Mouse (Mus musculus) kidney, adult 2 months (tissue): ENCODE data around the gene Sec22c. TPM values are rescaled to one million over a fixed set of nuclear protein-coding genes. Genes with fewer than 3 reads are reported as not detected.
A peak's percentile ranks its signal among the peaks of the same experiment; 100 is the strongest.

ENCODE experiments used
- DNase-seq: peaks from one replicate; pipeline ENCODE4 v3.0.0; 2021
- H3K27ac ChIP-seq: fragments of 200-500 bp; 2 replicates; pipeline ENCODE4 v1.5.1; 2012; ENCODE audit warnings: low read depth, low read length, control low read depth, inconsistent platforms; ENCODE audit not compliant: insufficient read depth
- H3K27me3 ChIP-seq: fragments of 200-500 bp; replicated peaks from 2 replicates; pipeline ENCODE4 v1.6.1; 2012; ENCODE audit warnings: mild to moderate bottlenecking, moderate library complexity, low read length, inconsistent platforms; ENCODE audit not compliant: control insufficient read depth, insufficient read depth
- H3K36me3 ChIP-seq: fragments of 200-500 bp; 2 replicates; pipeline ENCODE4 v1.6.1; 2012; ENCODE audit warnings: mild to moderate bottlenecking, moderate library complexity, low read length, inconsistent platforms; ENCODE audit not compliant: control insufficient read depth, insufficient read depth
- H3K4me1 ChIP-seq: fragments of 200-500 bp; 2 replicates; pipeline ENCODE4 v1.6.1; 2011; ENCODE audit warnings: low read length; ENCODE audit not compliant: control insufficient read depth, insufficient read depth
- H3K4me3 ChIP-seq: fragments of 200-500 bp; 2 replicates; pipeline ENCODE4 v1.5.1; 2011; ENCODE audit warnings: mild to moderate bottlenecking, low read depth, low read length, control low read depth; ENCODE audit not compliant: insufficient read depth
- CTCF ChIP-seq: fragments of 200-500 bp; conservative IDR thresholded peaks from 2 replicates; pipeline ENCODE4 v1.5.1; 2011; ENCODE audit warnings: low read depth, mild to moderate bottlenecking, control low read depth, low read length, moderate library complexity, mixed read lengths; ENCODE audit not compliant: insufficient read depth, insufficient read length
- POLR2A ChIP-seq: fragments of 200-500 bp; IDR thresholded peaks from one replicate; pipeline ENCODE4 v1.6.1; 2011; ENCODE audit warnings: low read depth, low read length, control low read depth
- WGBS: fragments of 180-500 bp; shearing (Covaris S2); methylation state at CpG from one replicate; pipeline ENCODE4 v1.1.7; 2018; 5-methylcytosine and 5-hydroxymethylcytosine counted together
- polyA plus RNA-seq: library from polyadenylated mRNA; depleted of rRNA; stranded (reverse); fragments of >200 nt; gene quantifications from 2 replicates; pipeline ENCODE4 v1.2.3, GENCODE M21; 2012

The Sec22c gene
- polyA plus RNA-seq, 1 experiment = 6.6 TPM

DNA sequence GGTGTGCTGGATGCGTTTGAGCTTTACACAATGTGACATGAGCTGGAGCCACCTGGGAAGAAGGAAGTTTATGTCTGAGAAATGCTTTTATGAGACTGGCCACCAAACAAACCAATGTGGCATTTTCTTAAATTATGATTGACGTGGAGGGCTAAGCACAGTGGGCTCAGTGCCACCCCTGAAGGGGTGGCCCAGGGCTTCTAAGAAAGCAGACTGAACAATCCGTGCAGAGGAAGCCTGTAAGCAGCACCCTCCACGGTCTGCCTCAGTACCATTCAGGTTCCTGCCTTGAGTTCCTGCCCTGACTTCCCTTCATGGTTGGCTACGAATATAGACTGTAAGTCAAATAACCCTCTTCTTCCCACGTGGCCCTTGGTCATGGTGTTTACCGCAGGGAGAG lies 14.6 kb downstream of the Sec22c start:
- Histone ChIP-seq H3K27ac (no peak overlapping the region), H3K36me3 (no peaks in the 10 kb centered on the region), H3K4me1 (no peaks in the 10 kb centered on the region), H3K27me3 (no peaks in the 10 kb centered on the region), H3K4me3 (no peak overlapping the region)
- WGBS = 94% methylated on average over 7 of the region's 7 CpGs
- TF ChIP-seq CTCF = no peak
- TF ChIP-seq POLR2A = no peak
- no peak for DNase-seq

GRCm38 (mm10) chr9:121690200-121690651 lies 15.1 kb downstream of the Sec22c start:
- 72% methylated on average over 15 of the region's 15 CpGs for WGBS
- TF ChIP-seq CTCF (no peak), POLR2A (no peak)
- Histone ChIP-seq H3K36me3 (no peaks in the 10 kb centered on the region), H3K27me3 (no peaks in the 10 kb centered on the region), H3K4me3 (no peak overlapping the region), H3K27ac (no peak overlapping the region), H3K4me1 (no peaks in the 10 kb centered on the region)
- DNase-seq = no peak

- Histone ChIP-seq H3K4me3 (no peak overlapping the region), H3K27me3 (no peaks in the 10 kb centered on the region), H3K36me3 (no peaks in the 10 kb centered on the region; the same call in 1 of the 2 replicates), H3K27ac (no peak overlapping the region), H3K4me1 (no peaks in the 10 kb centered on the region)
- TF ChIP-seq CTCF (no peak), POLR2A (no peak)
- 84% methylated on average over 7 of the region's 7 CpGs for WGBS
- no peak for DNase-seq
Observed at GRCm38 (mm10) chr9:121684702-121685101, 20.6 kb downstream of the Sec22c start.

DNA sequence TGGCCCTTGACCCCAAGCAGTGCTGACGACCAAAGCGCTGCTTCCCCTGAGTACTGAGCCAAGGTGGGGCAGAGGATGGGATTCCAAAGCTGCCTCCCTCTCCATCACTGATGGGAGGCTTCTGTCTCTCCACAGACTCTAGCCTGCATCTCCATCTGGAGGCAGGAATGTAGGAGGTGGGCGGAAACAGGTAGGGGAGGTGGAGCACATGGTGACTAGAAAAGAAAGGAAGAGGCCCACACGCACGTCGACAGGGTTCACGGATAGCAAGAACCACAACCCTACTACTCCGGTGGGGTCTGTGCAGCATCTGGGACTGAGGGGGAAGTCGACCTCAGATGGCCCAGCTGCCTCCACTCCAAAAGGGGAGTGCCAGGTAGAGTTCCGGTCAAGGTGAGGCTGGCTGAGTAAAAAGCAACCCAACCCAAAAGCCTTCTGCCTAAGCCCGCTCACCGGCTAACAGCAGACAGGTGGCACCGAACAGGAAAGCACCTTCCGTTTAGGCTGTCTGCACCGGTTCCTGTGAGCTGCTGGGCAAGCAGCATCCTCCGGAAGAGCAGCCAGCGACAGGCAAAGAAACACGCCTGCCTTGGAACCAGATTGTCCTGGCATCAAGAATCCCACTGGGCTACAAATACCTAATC lies 23.1 kb downstream of the Sec22c start:
- no peaks in the 10 kb centered on the region for H3K4me1 ChIP-seq
- 79% methylated on average over 18 of the region's 18 CpGs for WGBS

DNA sequence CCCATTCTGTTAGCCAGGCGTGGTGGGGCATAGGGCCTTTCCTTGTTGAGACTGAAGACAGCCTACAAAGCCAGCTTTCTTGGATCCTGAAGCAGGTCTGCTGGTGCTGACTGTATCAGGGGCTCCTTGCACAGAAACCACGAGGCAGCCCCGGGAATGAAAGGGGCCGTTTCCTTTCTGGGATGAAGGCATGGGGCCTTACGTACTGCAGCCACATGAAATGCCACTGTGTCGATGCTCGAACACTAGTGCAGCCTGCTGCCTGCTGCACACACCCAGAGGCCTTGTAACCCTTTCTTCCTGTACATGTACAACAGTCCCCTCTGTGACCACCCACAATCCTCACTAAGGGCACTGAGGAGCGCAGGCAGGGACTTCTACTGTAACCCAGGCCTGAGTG lies 24.1 kb downstream of the Sec22c start:
- H3K4me3 ChIP-seq = no peak overlapping the region
- H3K27ac ChIP-seq = no peak overlapping the region
- no peak for TF ChIP-seq POLR2A
- no peak for TF ChIP-seq CTCF
- DNase-seq = no peak
- no peaks in the 10 kb centered on the region for H3K27me3 ChIP-seq
- H3K4me1 ChIP-seq = no peaks in the 10 kb centered on the region
- 86% methylated on average over 8 of the region's 8 CpGs for WGBS
- no peaks in the 10 kb centered on the region; the same call in 1 of the 2 replicates for H3K36me3 ChIP-seq

More for the DNA sequence above, 23.1 kb downstream of the Sec22c start:
- H3K27me3 ChIP-seq = no peaks in the 10 kb centered on the region
- H3K27ac ChIP-seq = no peak overlapping the region
- no peak overlapping the region for H3K4me3 ChIP-seq
- TF ChIP-seq POLR2A (no peak), CTCF (no peak)
- H3K36me3 ChIP-seq = no peaks in the 10 kb centered on the region; the same call in 1 of the 2 replicates
- DNase-seq = no peak

- TF ChIP-seq POLR2A = no peak
- TF ChIP-seq CTCF = peak; percentile 68
- H3K27ac ChIP-seq = no peak overlapping the region
- no peak overlapping the region for H3K4me3 ChIP-seq
- DNase-seq = peak; percentile 44
- H3K27me3 ChIP-seq = no peaks in the 10 kb centered on the region
- H3K36me3 ChIP-seq = no peaks in the 10 kb centered on the region; the same call in 1 of the 2 replicates
- H3K4me1 ChIP-seq = no peaks in the 10 kb centered on the region
- 31% methylated on average over 6 of the region's 6 CpGs for WGBS
Observed at GRCm38 (mm10) chr9:121679549-121679948, 25.7 kb downstream of the Sec22c start.

GRCm38 (mm10) chr9:121677476-121677875 lies 27.8 kb downstream of the Sec22c start:
- TF ChIP-seq POLR2A (no peak), CTCF (no peak)
- no peak overlapping the region for H3K27ac ChIP-seq
- DNase-seq = no peak
- no peaks in the 10 kb centered on the region for H3K4me1 ChIP-seq
- no peaks in the 10 kb centered on the region for H3K27me3 ChIP-seq
- no peak overlapping the region for H3K4me3 ChIP-seq
- 67% methylated on average over 8 of the region's 8 CpGs for WGBS
- H3K36me3 ChIP-seq = no peaks in the 10 kb centered on the region

GRCm38 (mm10) chr9:121677069-121677468 lies 28.2 kb downstream of the Sec22c start:
- no peaks in the 10 kb centered on the region for H3K27me3 ChIP-seq
- DNase-seq = no peak
- 38% methylated on average over 4 of the region's 4 CpGs for WGBS
- no peak overlapping the region for H3K4me3 ChIP-seq
- no peaks in the 10 kb centered on the region for H3K36me3 ChIP-seq
- no peak overlapping the region for H3K27ac ChIP-seq
- no peaks in the 10 kb centered on the region for H3K4me1 ChIP-seq
- TF ChIP-seq POLR2A (no peak), CTCF (no peak)
